Mouse (Mus musculus): Measurements from ENCODE around the gene Ugcg. TPM values are rescaled to one million over a fixed set of nuclear protein-coding genes. Genes with fewer than 3 reads are reported as not detected.

Ugcg gene
- polyA plus RNA-seq, 1 experiment = 87.0 TPM

GRCm38 (mm10) chr4:59167251-59167847 is 21.7 kb upstream of the Ugcg start:
- TF ChIP-seq POLR2A (IDR thresholded peaks at IDR 0.05; ENCODE audit: low read depth, low read length) (no peak), CTCF (IDR thresholded peaks at IDR 0.05; ENCODE audit: borderline replicate concordance, insufficient read depth, low read length) (no peak)

GRCm38 (mm10) chr4:59169981-59170380 is 19.1 kb upstream of the Ugcg start:
- Histone ChIP-seq H3K4me3 (ENCODE audit: insufficient read depth, low read length) (no peak overlapping the region), H3K27ac (ENCODE audit: insufficient read depth, low read length) (no peak overlapping the region), H3K4me1 (ENCODE audit: control insufficient read depth, insufficient read depth, low read length) (no peaks in the 10 kb centered on the region)
- TF ChIP-seq CTCF (IDR thresholded peaks at IDR 0.05; ENCODE audit: borderline replicate concordance, insufficient read depth, low read length) = no peak
- no peak for TF ChIP-seq POLR2A (IDR thresholded peaks at IDR 0.05; ENCODE audit: low read depth, low read length)

More at GRCm38 (mm10) chr4:59167251-59167847, 21.7 kb upstream of the Ugcg start:
- Histone ChIP-seq H3K27ac (ENCODE audit: insufficient read depth, low read length) (no peak overlapping the region), H3K4me1 (ENCODE audit: control insufficient read depth, insufficient read depth, low read length) (peaks cover 3% of the 10 kb centered on the region; the same call in 1 of the 2 replicates), H3K4me3 (ENCODE audit: insufficient read depth, low read length) (no peak overlapping the region)

GRCm38 (mm10) chr4:59172616-59173015 is 16.4 kb upstream of the Ugcg start:
- Histone ChIP-seq H3K27ac (ENCODE audit: insufficient read depth, low read length) (no peak overlapping the region), H3K4me3 (ENCODE audit: insufficient read depth, low read length) (no peak overlapping the region), H3K4me1 (ENCODE audit: control insufficient read depth, insufficient read depth, low read length) (no peaks in the 10 kb centered on the region)
- no peak for TF ChIP-seq CTCF (IDR thresholded peaks at IDR 0.05; ENCODE audit: borderline replicate concordance, insufficient read depth, low read length)
- TF ChIP-seq POLR2A (IDR thresholded peaks at IDR 0.05; ENCODE audit: low read depth, low read length) = no peak

GRCm38 (mm10) chr4:59173181-59173922 is 15.7 kb upstream of the Ugcg start:
- Histone ChIP-seq H3K4me1 (ENCODE audit: control insufficient read depth, insufficient read depth, low read length) (no peaks in the 10 kb centered on the region), H3K4me3 (ENCODE audit: insufficient read depth, low read length) (no peak overlapping the region), H3K27ac (ENCODE audit: insufficient read depth, low read length) (no peak overlapping the region)
- TF ChIP-seq CTCF (IDR thresholded peaks at IDR 0.05; ENCODE audit: borderline replicate concordance, insufficient read depth, low read length) = no peak
- TF ChIP-seq POLR2A (IDR thresholded peaks at IDR 0.05; ENCODE audit: low read depth, low read length) = no peak

GRCm38 (mm10) chr4:59175003-59175402 is 14.1 kb upstream of the Ugcg start:
- no peak overlapping the region for H3K27ac ChIP-seq (ENCODE audit: insufficient read depth, low read length)
- no peak overlapping the region for H3K4me3 ChIP-seq (ENCODE audit: insufficient read depth, low read length)
- H3K4me1 ChIP-seq (ENCODE audit: control insufficient read depth, insufficient read depth, low read length) = no peaks in the 10 kb centered on the region
- TF ChIP-seq CTCF (IDR thresholded peaks at IDR 0.05; ENCODE audit: borderline replicate concordance, insufficient read depth, low read length) = no peak
- no peak for TF ChIP-seq POLR2A (IDR thresholded peaks at IDR 0.05; ENCODE audit: low read depth, low read length)

- Histone ChIP-seq H3K4me1 (ENCODE audit: control insufficient read depth, insufficient read depth, low read length) (no peaks in the 10 kb centered on the region), H3K27ac (ENCODE audit: insufficient read depth, low read length) (no peak overlapping the region), H3K4me3 (ENCODE audit: insufficient read depth, low read length) (no peak overlapping the region)
- no peak for TF ChIP-seq CTCF (IDR thresholded peaks at IDR 0.05; ENCODE audit: borderline replicate concordance, insufficient read depth, low read length)
- no peak for TF ChIP-seq POLR2A (IDR thresholded peaks at IDR 0.05; ENCODE audit: low read depth, low read length)
These were observed 13.1 kb upstream of the Ugcg start for GRCm38 (mm10) chr4:59175929-59176328.

GRCm38 (mm10) chr4:59177566-59177965 is 11.5 kb upstream of the Ugcg start:
- Histone ChIP-seq H3K4me1 (ENCODE audit: control insufficient read depth, insufficient read depth, low read length) (no peaks in the 10 kb centered on the region), H3K27ac (ENCODE audit: insufficient read depth, low read length) (no peak overlapping the region), H3K4me3 (ENCODE audit: insufficient read depth, low read length) (no peak overlapping the region)
- TF ChIP-seq POLR2A (IDR thresholded peaks at IDR 0.05; ENCODE audit: low read depth, low read length) = no peak
- TF ChIP-seq CTCF (IDR thresholded peaks at IDR 0.05; ENCODE audit: borderline replicate concordance, insufficient read depth, low read length) = no peak

GRCm38 (mm10) chr4:59181320-59182271 is 7.5 kb upstream of the Ugcg start:
- no peak overlapping the region for H3K4me3 ChIP-seq (ENCODE audit: insufficient read depth, low read length)
- TF ChIP-seq POLR2A (IDR thresholded peaks at IDR 0.05; ENCODE audit: low read depth, low read length) = no peak
- TF ChIP-seq CTCF (IDR thresholded peaks at IDR 0.05; ENCODE audit: borderline replicate concordance, insufficient read depth, low read length) = no peak
- no peak overlapping the region for H3K27ac ChIP-seq (ENCODE audit: insufficient read depth, low read length)
- H3K4me1 ChIP-seq (ENCODE audit: control insufficient read depth, insufficient read depth, low read length) = no peaks in the 10 kb centered on the region

- Histone ChIP-seq H3K27ac (ENCODE audit: insufficient read depth, low read length) (no peak overlapping the region), H3K4me1 (ENCODE audit: control insufficient read depth, insufficient read depth, low read length) (peaks cover 2% of the 10 kb centered on the region; the same call in 1 of the 2 replicates), H3K4me3 (ENCODE audit: insufficient read depth, low read length) (no peak overlapping the region)
- no peak for TF ChIP-seq CTCF (IDR thresholded peaks at IDR 0.05; ENCODE audit: borderline replicate concordance, insufficient read depth, low read length)
- no peak for TF ChIP-seq POLR2A (IDR thresholded peaks at IDR 0.05; ENCODE audit: low read depth, low read length)
These were observed 3.4 kb upstream of the Ugcg start for GRCm38 (mm10) chr4:59185671-59186070.
